In the genomic region with DNA sequence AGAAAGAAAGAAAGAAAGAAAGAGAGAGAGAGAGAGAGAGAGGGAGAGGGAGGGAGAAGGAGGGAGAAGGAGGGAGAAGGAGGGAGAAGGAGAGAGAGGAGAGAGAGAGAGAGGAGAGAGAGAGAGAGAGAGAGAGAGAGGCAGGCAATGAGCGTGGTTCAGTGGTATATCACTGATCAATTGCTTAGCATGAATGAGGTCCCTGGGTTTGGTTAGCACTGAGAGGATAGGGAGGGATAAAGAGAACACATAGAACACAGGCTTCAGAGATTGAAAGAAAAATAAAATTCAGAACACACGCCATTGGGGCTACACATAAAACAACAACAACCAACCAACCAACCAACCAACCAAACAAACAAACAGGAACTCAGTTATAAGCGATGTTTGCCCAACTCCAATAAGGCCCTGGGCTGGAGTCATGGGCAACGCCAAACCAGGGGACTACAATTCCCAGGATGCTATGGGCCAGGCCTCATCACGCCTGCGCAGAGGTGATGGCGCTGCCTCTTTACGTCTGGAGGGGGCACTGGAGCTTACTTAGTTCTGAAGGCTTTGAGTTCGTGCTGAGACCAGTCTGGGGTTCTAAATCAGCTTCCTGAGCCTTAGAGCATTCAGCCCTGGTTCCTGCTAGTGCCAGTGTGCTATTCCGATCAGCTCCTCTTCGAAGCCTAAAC, we compare ENCODE assay signal across 7 mouse cellular contexts. TPM values are rescaled to one million over a fixed set of nuclear protein-coding genes. Genes with fewer than 3 reads are reported as not detected.
A peak's percentile ranks its signal among the peaks of the same experiment; 100 is the strongest.
DNase-seq lines count a peak whose midpoint lies in the region; ATAC-seq lines count a peak whose summit lies in the region.

No protein-coding gene starts in this region.

- intact Hi-C loops in left cerebral cortex, postnatal 36 days (cut with DNase I): loop anchor here (1.0 kb wide), 1 partner anchor 36 kb away; no protein-coding TSS in a partner anchor

- peak; percentile 81 for ATAC-seq in intestine, embryonic 16.5 days

- 0 out of 2 replicates have a peak, but pooled peaks cover 5% of the 10 kb centered on the region for H3K4me1 ChIP-seq in intestine, embryonic 16.5 days (ENCODE audit: control insufficient read depth, insufficient read depth, low read length)
- peaks cover 9% of the 10 kb centered on the region; the same call in 1 of the 2 replicates for H3K4me1 ChIP-seq in midbrain, embryonic 10.5 days

- H3K4me2 ChIP-seq in intestine, embryonic 16.5 days (ENCODE audit: low read depth, low read length): peak overlapping the region; percentile 54

- peak; percentile 91 for DNase-seq in adrenal gland, postnatal 10 days
- DNase-seq in embryo, embryonic 9.5 days (ENCODE audit: extremely low spot score): peak; percentile 81
- peak; percentile 72 to 83 for DNase-seq in gastrocnemius, postnatal 4 days (ENCODE audit: low spot score in 2 of 2)
- peak; percentile 79 to 81 for DNase-seq in left cerebral cortex, postnatal 36 days (ENCODE audit: low spot score in 2 of 2)
- peak; percentile 83 for DNase-seq in midbrain, embryonic 10.5 days (ENCODE audit: low spot score)
- DNase-seq in right cerebral cortex, postnatal 4 days: peak; percentile 75

- H3K27ac ChIP-seq in intestine, embryonic 16.5 days (ENCODE audit: low read length): no peak overlapping the region
- peak overlapping the region; percentile 80 for H3K27ac ChIP-seq in midbrain, embryonic 10.5 days (replicated peaks)

- H3K9me3 ChIP-seq in intestine, embryonic 16.5 days (ENCODE audit: control insufficient read depth, low read length): no peaks in the 10 kb centered on the region
- H3K9me3 ChIP-seq in midbrain, embryonic 10.5 days (replicated peaks): no peaks in the 10 kb centered on the region

- peak overlapping the region; percentile 50 for H3K9ac ChIP-seq in intestine, embryonic 16.5 days (ENCODE audit: low read depth, low read length)

- peak overlapping the region; percentile 35 for H3K4me3 ChIP-seq in intestine, embryonic 16.5 days (ENCODE audit: low read length)
- peak overlapping the region; percentile 43 for H3K4me3 ChIP-seq in midbrain, embryonic 10.5 days

- no peaks in the 10 kb centered on the region for H3K27me3 ChIP-seq in intestine, embryonic 16.5 days (replicated peaks; ENCODE audit: control insufficient read depth, insufficient read depth, low read length)
- peaks cover 5% of the 10 kb centered on the region; the same call in 1 of the 2 replicates for H3K27me3 ChIP-seq in midbrain, embryonic 10.5 days (ENCODE audit: low read depth, poor library complexity, severe bottlenecking)

- WGBS in intestine, embryonic 16.5 days: 19% methylated on average over 11 of the region's 11 CpGs
- WGBS in midbrain, embryonic 10.5 days: 18% methylated on average over 11 of the region's 11 CpGs

- H3K36me3 ChIP-seq in intestine, embryonic 16.5 days (ENCODE audit: control insufficient read depth, insufficient read depth, low read length): no peaks in the 10 kb centered on the region
- H3K36me3 ChIP-seq in midbrain, embryonic 10.5 days: no peaks in the 10 kb centered on the region

RNA-seq across cellular contexts. Expression of a gene that starts 5.5 kb away (rescaled TPM):
- total RNA-seq in adrenal gland, postnatal 10 days (2021): under 1 TPM; 0.51 to 0.64 TPM
- total RNA-seq in gastrocnemius, postnatal 4 days (2021): not detected
- not detected in 2 replicates for polyA plus RNA-seq in intestine, embryonic 16.5 days (2015; fragmentation: Nextera tagmentation; extraction: Ambion mirVana)
- not detected for total RNA-seq in left cerebral cortex, postnatal 36 days (2021)
- not detected in 2 replicates for polyA plus RNA-seq in midbrain, embryonic 10.5 days (2016; fragmentation: Nextera tagmentation; extraction: Ambion mirVana)

RNA-seq across cellular contexts. Expression of a gene that starts 14.7 kb away (rescaled TPM):
- 10 to 100 TPM; 41.1 to 45.5 TPM for total RNA-seq in adrenal gland, postnatal 10 days (2021)
- total RNA-seq in gastrocnemius, postnatal 4 days (2021): 10 to 100 TPM; 23.3 to 28.6 TPM
- 96.7 and 102 TPM in 2 replicates for polyA plus RNA-seq in intestine, embryonic 16.5 days (2015; fragmentation: Nextera tagmentation; extraction: Ambion mirVana)
- total RNA-seq in left cerebral cortex, postnatal 36 days (2021): 10 to 100 TPM; 25.5 to 25.9 TPM
- polyA plus RNA-seq in midbrain, embryonic 10.5 days (2016; fragmentation: Nextera tagmentation; extraction: Ambion mirVana): 44.8 and 48.4 TPM in 2 replicates

RNA-seq across cellular contexts. Expression of a gene that starts 21.5 kb away (rescaled TPM):
- 10 to 100 TPM in 1 of 2 experiments, 1 to 10 TPM in 1; 6.2 to 10.9 TPM for total RNA-seq in adrenal gland, postnatal 10 days (2021)
- 1 to 10 TPM; 7.9 to 8.9 TPM for total RNA-seq in gastrocnemius, postnatal 4 days (2021)
- 40.9 and 49.7 TPM in 2 replicates for polyA plus RNA-seq in intestine, embryonic 16.5 days (2015; fragmentation: Nextera tagmentation; extraction: Ambion mirVana)
- under 1 TPM; 0.70 to 0.79 TPM for total RNA-seq in left cerebral cortex, postnatal 36 days (2021)
- 48.5 and 52.8 TPM in 2 replicates for polyA plus RNA-seq in midbrain, embryonic 10.5 days (2016; fragmentation: Nextera tagmentation; extraction: Ambion mirVana)

RNA-seq across cellular contexts. Expression of a gene that starts 23.6 kb away (rescaled TPM):
- total RNA-seq in adrenal gland, postnatal 10 days (2021): 1 to 10 TPM; 1.9 to 3.2 TPM
- total RNA-seq in gastrocnemius, postnatal 4 days (2021): under 1 TPM; 0.32 to 0.75 TPM
- polyA plus RNA-seq in intestine, embryonic 16.5 days (2015; fragmentation: Nextera tagmentation; extraction: Ambion mirVana): 2.5 and 2.6 TPM in 2 replicates
- 1 to 10 TPM in 1 of 2 experiments, under 1 TPM in 1; 0.59 to 1.2 TPM for total RNA-seq in left cerebral cortex, postnatal 36 days (2021)
- polyA plus RNA-seq in midbrain, embryonic 10.5 days (2016; fragmentation: Nextera tagmentation; extraction: Ambion mirVana): 1.4 and 1.8 TPM in 2 replicates

RNA-seq across cellular contexts. Expression of a gene that starts 28.8 kb away (rescaled TPM):
- under 1 TPM; 0.76 to 0.90 TPM for total RNA-seq in adrenal gland, postnatal 10 days (2021)
- total RNA-seq in gastrocnemius, postnatal 4 days (2021): 1 to 10 TPM; 1.2 to 3.1 TPM
- 25.0 and 25.2 TPM in 2 replicates for polyA plus RNA-seq in intestine, embryonic 16.5 days (2015; fragmentation: Nextera tagmentation; extraction: Ambion mirVana)
- total RNA-seq in left cerebral cortex, postnatal 36 days (2021): 1 to 10 TPM in 1 of 2 experiments, under 1 TPM in 1; 0.54 to 1.1 TPM
- 0.67 and 0.69 TPM in 2 replicates for polyA plus RNA-seq in midbrain, embryonic 10.5 days (2016; fragmentation: Nextera tagmentation; extraction: Ambion mirVana)

Comparison
In these comparisons a context has a peak if more than half of its experiments do, and no peak if none do; other contexts are left out.
1. RNA of a gene that starts 21.5 kb away (total RNA-seq): 6.2 to 10.9 TPM in adrenal gland, postnatal 10 days and 7.9 to 8.9 TPM in gastrocnemius, postnatal 4 days; 0.70 to 0.79 TPM in left cerebral cortex, postnatal 36 days; every median in the first group is over 4 times any median in the second.
2. Peak in every context shown above with its lines, with median percentiles within 50 percentile points of each other: DNase-seq.